Mouse (Mus musculus) forebrain, postnatal 0 days (tissue): ENCODE results near the gene Higd1c. TPM values are rescaled to one million over a fixed set of nuclear protein-coding genes. Genes with fewer than 3 reads are reported as not detected.
"Not testable (repeated sequence)": the region's sequence is repeated elsewhere in the genome, so short reads cannot be mapped to it uniquely, and the experiment has no call there.

Experiments used
- ATAC-seq: fragments of 200-750 bp; cut with Nextera tagmentation; 2 replicates; pipeline ENCODE4 v1.8.0; 2017; ENCODE audit warnings: mild to moderate bottlenecking, moderate library complexity
- DNase-seq: peaks from one replicate; pipeline ENCODE4 v3.0.0-alpha.2; 2015
- H3K27ac ChIP-seq: fragments of 300-500 bp; sonication (generic); 2 replicates; pipeline ENCODE4 v1.5.1; 2014; ENCODE audit warnings: low read depth, mild to moderate bottlenecking, antibody characterized with exemption, low read length, moderate library complexity, mixed read lengths
- H3K27me3 ChIP-seq: fragments of 300-500 bp; sonication (generic); 2 replicates; pipeline ENCODE4 v1.6.1; 2014; ENCODE audit warnings: mild to moderate bottlenecking, low read length, mixed read lengths; ENCODE audit not compliant: insufficient read depth
- H3K36me3 ChIP-seq: fragments of 300-500 bp; sonication (generic); 2 replicates; pipeline ENCODE4 v1.6.1; 2014; ENCODE audit warnings: mild to moderate bottlenecking, moderate library complexity; ENCODE audit not compliant: insufficient read depth
- H3K4me1 ChIP-seq: fragments of 300-500 bp; sonication (generic); 2 replicates; pipeline ENCODE4 v1.6.1; 2014; ENCODE audit warnings: antibody characterized with exemption; ENCODE audit not compliant: insufficient read depth
- H3K4me2 ChIP-seq: fragments of 300-500 bp; sonication (generic); 2 replicates; pipeline ENCODE4 v1.6.1; 2014; ENCODE audit warnings: low read depth, mild to moderate bottlenecking, moderate library complexity
- H3K4me3 ChIP-seq: fragments of 300-500 bp; sonication (generic); 2 replicates; pipeline ENCODE4 v1.5.1; 2014; ENCODE audit warnings: low read depth, low read length, mixed read lengths
- H3K9ac ChIP-seq: fragments of 300-500 bp; sonication (generic); 2 replicates; pipeline ENCODE4 v1.6.1; 2014; ENCODE audit warnings: mild to moderate bottlenecking
- H3K9me3 ChIP-seq: fragments of 300-500 bp; sonication (generic); 2 replicates; pipeline ENCODE4 v1.6.1; 2016; ENCODE audit warnings: low read length
- CTCF ChIP-seq: sonication (generic); IDR thresholded peaks from 2 replicates; pipeline ENCODE4 v1.5.1; 2016; ENCODE audit warnings: antibody characterized with exemption, control low read depth, low read depth
- WGBS: fragments of 180-500 bp; shearing (Covaris S2); extraction: QIAGEN DNeasy Blood & Tissue Kit; methylation state at CpG from one replicate; pipeline ENCODE4 v1.1.7; 2014; 5-methylcytosine and 5-hydroxymethylcytosine counted together
- polyA plus RNA-seq: library from polyadenylated mRNA; unstranded; fragments of >200 nt; fragmentation: Nextera tagmentation; extraction: Ambion mirVana; gene quantifications from 2 replicates; pipeline ENCODE4 v1.2.1, GENCODE M21; 2015
- total RNA-seq: library from RNA; depleted of rRNA; stranded (reverse); fragments of >200 nt; gene quantifications from 2 replicates; pipeline ENCODE4 v1.2.3, GENCODE M21; 2014

The Higd1c gene
- total and polyA plus RNA-seq, 2 experiments from 2014 or later: not detected

GRCm38 (mm10) chr15:100330739-100331138, 33.6 kb upstream of the Higd1c start:
- Histone ChIP-seq H3K27me3 (no peaks in the 10 kb centered on the region), H3K4me1 (no peaks in the 10 kb centered on the region), H3K36me3 (no peaks in the 10 kb centered on the region), H3K4me2 (no peak overlapping the region), H3K9ac (no peak overlapping the region), H3K4me3 (no peak overlapping the region), H3K9me3 (no peaks in the 10 kb centered on the region), H3K27ac (no peak overlapping the region)
- WGBS: 66% methylated on average over 7 of the region's 7 CpGs
- DNase-seq (no peak), ATAC-seq (no peak)
- no peak for TF ChIP-seq CTCF

- 0 out of 2 replicates have a peak, but pooled peaks have one; percentile 16 for TF ChIP-seq CTCF
- H3K4me1 ChIP-seq, H3K9me3 ChIP-seq, H3K9ac ChIP-seq, H3K36me3 ChIP-seq, H3K27ac ChIP-seq, H3K27me3 ChIP-seq, H3K4me3 ChIP-seq, H3K4me2 ChIP-seq, DNase-seq: not testable (repeated sequence)
- peak; percentile 56; the same call in 1 of the 2 replicates for ATAC-seq
- 37% methylated on average over 2 of the region's 10 CpGs for WGBS
Measured at GRCm38 (mm10) chr15:100332077-100332961, 32.0 kb upstream of the Higd1c start.

DNA sequence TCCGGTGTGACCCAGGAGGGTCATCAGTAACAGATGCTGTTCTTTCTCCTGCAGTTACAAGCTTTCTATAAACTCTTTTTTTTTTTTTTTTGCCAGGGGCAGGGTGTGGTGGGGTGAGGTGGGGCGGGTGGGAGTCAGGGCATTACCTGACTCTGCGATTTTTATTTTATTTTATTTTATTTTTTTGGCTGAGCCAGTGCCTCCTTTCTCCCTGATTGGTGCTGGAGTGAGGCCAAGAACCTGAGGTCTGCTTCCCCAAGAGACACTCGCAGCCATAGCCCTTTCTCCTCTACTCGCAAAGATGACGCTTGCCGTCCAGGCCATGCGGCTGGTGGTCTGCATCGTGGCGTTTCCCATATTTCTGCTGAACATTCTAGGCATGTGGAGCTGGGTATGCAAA, 29.7 kb upstream of the Higd1c start, which contains the start of gene Mettl7a3:
Gene Mettl7a3, plus strand, starts transcription at position 301 of the 400 bp plus-strand sequence.
- ATAC-seq (no peak), DNase-seq (no peak)
- WGBS: 78% methylated on average over 10 of the region's 10 CpGs
- no peak within 1 kb of the TSS for H3K27ac ChIP-seq
- H3K36me3 ChIP-seq: no peaks in the 10 kb centered on the region
- no peaks in the 10 kb centered on the region for H3K9me3 ChIP-seq
- TF ChIP-seq CTCF: no peak
- no peak within 1 kb of the TSS for H3K4me3 ChIP-seq
- no peak within 1 kb of the TSS for H3K9ac ChIP-seq
- H3K4me2 ChIP-seq: no peak within 1 kb of the TSS
- no peaks in the 10 kb centered on the region for H3K4me1 ChIP-seq
- no peaks in the 10 kb centered on the region for H3K27me3 ChIP-seq

DNA sequence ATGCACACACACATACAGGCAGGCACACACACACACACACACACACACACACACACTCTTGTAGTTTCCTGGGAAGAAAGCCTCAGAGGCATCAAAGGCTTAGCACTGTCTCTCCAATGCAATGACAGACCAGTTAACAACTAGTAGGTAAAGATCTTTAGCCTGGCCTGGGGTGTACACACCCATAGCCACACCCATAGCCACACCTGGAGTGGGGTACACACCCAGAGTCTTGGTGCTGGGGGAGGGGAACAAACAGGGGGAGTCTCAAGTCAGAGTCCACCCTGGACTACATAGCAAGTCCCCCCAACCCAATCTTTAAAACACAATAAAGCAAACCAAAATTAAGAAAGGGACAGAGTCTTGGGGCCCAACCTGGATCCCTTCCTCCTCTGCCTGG, 27.0 kb upstream of the Higd1c start:
- H3K4me3 ChIP-seq, H3K36me3 ChIP-seq, H3K9ac ChIP-seq, ATAC-seq, H3K4me1 ChIP-seq, H3K9me3 ChIP-seq, H3K27me3 ChIP-seq, H3K27ac ChIP-seq, H3K4me2 ChIP-seq, DNase-seq: not testable (repeated sequence)

GRCm38 (mm10) chr15:100337847-100338246, 26.5 kb upstream of the Higd1c start:
- not testable (repeated sequence) for H3K4me1 ChIP-seq, H3K27ac ChIP-seq, H3K36me3 ChIP-seq, H3K27me3 ChIP-seq, DNase-seq, ATAC-seq, H3K9me3 ChIP-seq, H3K4me2 ChIP-seq, H3K4me3 ChIP-seq, H3K9ac ChIP-seq
- 47% methylated on average over 9 of the region's 10 CpGs for WGBS
- peak; percentile 42; the same call in 1 of the 2 replicates for TF ChIP-seq CTCF

- not testable (repeated sequence) for H3K27me3 ChIP-seq, H3K4me2 ChIP-seq, H3K4me3 ChIP-seq, DNase-seq, H3K9ac ChIP-seq, ATAC-seq, H3K9me3 ChIP-seq, H3K36me3 ChIP-seq, H3K4me1 ChIP-seq, H3K27ac ChIP-seq
- 77% methylated on average over 4 of the region's 5 CpGs for WGBS
Measured at GRCm38 (mm10) chr15:100341314-100341980, 22.9 kb upstream of the Higd1c start.

- Histone ChIP-seq H3K36me3 (no peaks in the 10 kb centered on the region), H3K4me3 (no peak overlapping the region), H3K27ac (no peak overlapping the region), H3K9me3 (no peaks in the 10 kb centered on the region), H3K4me2 (no peak overlapping the region), H3K9ac (no peak overlapping the region), H3K27me3 (no peaks in the 10 kb centered on the region), H3K4me1 (no peaks in the 10 kb centered on the region)
- DNase-seq: no peak
- no peak for TF ChIP-seq CTCF
- no peak for ATAC-seq
Measured at GRCm38 (mm10) chr15:100345484-100345883, 18.9 kb upstream of the Higd1c start.
